Mouse (Mus musculus) midbrain, embryonic 10.5 days (tissue): ENCODE data around the gene Mnat1. TPM values are rescaled to one million over a fixed set of nuclear protein-coding genes. Genes with fewer than 3 reads are reported as not detected.
"Not testable (repeated sequence)": the region's sequence is repeated elsewhere in the genome, so short reads cannot be mapped to it uniquely, and the experiment has no call there.

Experiments used
- DNase-seq: peaks from one replicate; pipeline ENCODE4 v3.0.0-alpha.2; 2017; ENCODE audit warnings: low spot score
- H3K27ac ChIP-seq: fragments of 300-500 bp; sonication (generic); replicated peaks from 2 replicates; pipeline ENCODE4 v1.5.1; 2016; ENCODE audit warnings: mild to moderate bottlenecking
- H3K27me3 ChIP-seq: fragments of 300-500 bp; sonication (generic); 2 replicates; pipeline ENCODE4 v1.6.1; 2016; ENCODE audit warnings: low read depth, mild to moderate bottlenecking; ENCODE audit not compliant: poor library complexity, severe bottlenecking
- H3K36me3 ChIP-seq: fragments of 300-500 bp; sonication (generic); 2 replicates; pipeline ENCODE4 v1.6.1; 2016; ENCODE audit warnings: mild to moderate bottlenecking, moderate library complexity
- H3K4me1 ChIP-seq: fragments of 300-500 bp; sonication (generic); 2 replicates; pipeline ENCODE4 v1.6.1; 2016
- H3K4me3 ChIP-seq: fragments of 300-500 bp; sonication (generic); 2 replicates; pipeline ENCODE4 v1.5.1; 2016; ENCODE audit warnings: mild to moderate bottlenecking, moderate library complexity
- H3K9me3 ChIP-seq: fragments of 300-500 bp; sonication (generic); replicated peaks from 2 replicates; pipeline ENCODE4 v1.6.1; 2016; ENCODE audit warnings: mild to moderate bottlenecking
- WGBS: fragments of 180-500 bp; shearing (Covaris S2); methylation state at CpG from one replicate; pipeline ENCODE4 v1.1.7; 2016; 5-methylcytosine and 5-hydroxymethylcytosine counted together
- polyA plus RNA-seq: library from polyadenylated mRNA; unstranded; fragments of >200 nt; fragmentation: Nextera tagmentation; extraction: Ambion mirVana; gene quantifications from 2 replicates; pipeline ENCODE4 v1.2.1, GENCODE M21; 2016

Mnat1 gene
- 29.1 and 35.3 TPM in 2 replicates for polyA plus RNA-seq

- H3K4me3 ChIP-seq = peak within 1 kb of the TSS; percentile 70
- peak; percentile 84 for DNase-seq
- peak within 1 kb of the TSS; percentile 83 for H3K27ac ChIP-seq
- WGBS = 2% methylated on average over 23 of the region's 23 CpGs
- H3K4me1 ChIP-seq = peaks cover 17% of the 10 kb centered on the region
- H3K27me3 ChIP-seq = no peaks in the 10 kb centered on the region
- H3K36me3 ChIP-seq = no peaks in the 10 kb centered on the region
- H3K9me3 ChIP-seq = no peaks in the 10 kb centered on the region
Measured at GRCm38 (mm10) chr12:73123093-73124041, at the start of gene Mnat1. Gene Mnat1, plus strand, starts transcription at chr12:73123717.

GRCm38 (mm10) chr12:73081828-73082227 lies 41.7 kb upstream of the Mnat1 start:
- DNase-seq, H3K9me3 ChIP-seq, H3K36me3 ChIP-seq, H3K4me3 ChIP-seq, H3K4me1 ChIP-seq, H3K27me3 ChIP-seq, H3K27ac ChIP-seq: not testable (repeated sequence)
- 89% methylated on average over 4 of the region's 4 CpGs for WGBS

- Histone ChIP-seq H3K4me1 (no peaks in the 10 kb centered on the region), H3K27ac (no peak overlapping the region), H3K27me3 (no peaks in the 10 kb centered on the region), H3K36me3 (no peaks in the 10 kb centered on the region), H3K4me3 (no peak overlapping the region), H3K9me3 (no peaks in the 10 kb centered on the region)
- DNase-seq = no peak
- WGBS = 87% methylated on average over 4 of the region's 4 CpGs
Measured at GRCm38 (mm10) chr12:73083773-73084172, 39.7 kb upstream of the Mnat1 start.

- Histone ChIP-seq H3K27ac (no peak overlapping the region), H3K4me1 (no peaks in the 10 kb centered on the region), H3K9me3 (no peaks in the 10 kb centered on the region), H3K27me3 (no peaks in the 10 kb centered on the region), H3K36me3 (no peaks in the 10 kb centered on the region), H3K4me3 (no peak overlapping the region)
- no peak for DNase-seq
- WGBS = 22% methylated on average over 11 of the region's 11 CpGs
Measured at GRCm38 (mm10) chr12:73085739-73086630, 37.5 kb upstream of the Mnat1 start.

GRCm38 (mm10) chr12:73087086-73087485 lies 36.4 kb upstream of the Mnat1 start:
- Histone ChIP-seq H3K9me3 (no peaks in the 10 kb centered on the region), H3K4me1 (no peaks in the 10 kb centered on the region), H3K4me3 (no peak overlapping the region), H3K36me3 (no peaks in the 10 kb centered on the region), H3K27me3 (no peaks in the 10 kb centered on the region), H3K27ac (no peak overlapping the region)
- WGBS = 94% methylated on average over 7 of the region's 7 CpGs
- DNase-seq = no peak

- 87% methylated on average over 5 of the region's 5 CpGs for WGBS
Measured at GRCm38 (mm10) chr12:73088500-73088899, 35.0 kb upstream of the Mnat1 start.

GRCm38 (mm10) chr12:73088911-73089310 lies 34.6 kb upstream of the Mnat1 start:
- H3K9me3 ChIP-seq = no peaks in the 10 kb centered on the region
- no peak overlapping the region for H3K27ac ChIP-seq
- 67% methylated on average over 5 of the region's 5 CpGs for WGBS
- no peak for DNase-seq
- no peaks in the 10 kb centered on the region for H3K36me3 ChIP-seq
- H3K4me1 ChIP-seq = no peaks in the 10 kb centered on the region
- H3K27me3 ChIP-seq = no peaks in the 10 kb centered on the region
- H3K4me3 ChIP-seq = no peak overlapping the region

More at GRCm38 (mm10) chr12:73088500-73088899, 35.0 kb upstream of the Mnat1 start:
- no peaks in the 10 kb centered on the region for H3K4me1 ChIP-seq
- H3K4me3 ChIP-seq = no peak overlapping the region
- no peak for DNase-seq
- H3K9me3 ChIP-seq = no peaks in the 10 kb centered on the region
- no peaks in the 10 kb centered on the region for H3K36me3 ChIP-seq
- no peak overlapping the region for H3K27ac ChIP-seq
- H3K27me3 ChIP-seq = no peaks in the 10 kb centered on the region

GRCm38 (mm10) chr12:73090672-73091335 lies 32.7 kb upstream of the Mnat1 start:
- no peak for DNase-seq
- Histone ChIP-seq H3K9me3 (no peaks in the 10 kb centered on the region), H3K27me3 (no peaks in the 10 kb centered on the region), H3K27ac (no peak overlapping the region), H3K36me3 (no peaks in the 10 kb centered on the region), H3K4me1 (no peaks in the 10 kb centered on the region), H3K4me3 (no peak overlapping the region)
- WGBS = 79% methylated on average over 7 of the region's 7 CpGs

- no peak for DNase-seq
- H3K9me3 ChIP-seq = no peaks in the 10 kb centered on the region
- no peaks in the 10 kb centered on the region for H3K36me3 ChIP-seq
- no peak overlapping the region for H3K4me3 ChIP-seq
- no peaks in the 10 kb centered on the region for H3K4me1 ChIP-seq
- H3K27me3 ChIP-seq = no peaks in the 10 kb centered on the region
- no peak overlapping the region for H3K27ac ChIP-seq
- WGBS = 78% methylated on average over 2 of the region's 2 CpGs
Measured at GRCm38 (mm10) chr12:73094189-73094588, 29.3 kb upstream of the Mnat1 start.

GRCm38 (mm10) chr12:73094605-73095004 lies 28.9 kb upstream of the Mnat1 start:
- Histone ChIP-seq H3K36me3 (no peaks in the 10 kb centered on the region), H3K4me1 (no peaks in the 10 kb centered on the region), H3K4me3 (no peak overlapping the region), H3K27me3 (no peaks in the 10 kb centered on the region), H3K27ac (no peak overlapping the region), H3K9me3 (no peaks in the 10 kb centered on the region)
- 63% methylated on average over 2 of the region's 2 CpGs for WGBS
- no peak for DNase-seq

GRCm38 (mm10) chr12:73096177-73096576 lies 27.3 kb upstream of the Mnat1 start:
- not testable (repeated sequence) for H3K27ac ChIP-seq, H3K4me1 ChIP-seq, DNase-seq, H3K36me3 ChIP-seq, H3K4me3 ChIP-seq, H3K27me3 ChIP-seq, H3K9me3 ChIP-seq
- WGBS = 89% methylated on average over 5 of the region's 5 CpGs

GRCm38 (mm10) chr12:73098593-73098992 lies 24.9 kb upstream of the Mnat1 start:
- H3K9me3 ChIP-seq = 0 out of 2 replicates have a peak, but pooled peaks cover 2% of the 10 kb centered on the region
- peaks cover 26% of the 10 kb centered on the region for H3K36me3 ChIP-seq
- 93% methylated on average over 4 of the region's 4 CpGs for whole genome bisulfite sequencing
- DNase-seq = no peak
- H3K27ac ChIP-seq = no peak overlapping the region
- no peaks in the 10 kb centered on the region for H3K4me1 ChIP-seq
- H3K27me3 ChIP-seq = no peaks in the 10 kb centered on the region
- no peak overlapping the region for H3K4me3 ChIP-seq
